Mouse (Mus musculus) forebrain, embryonic 11.5 days (tissue): ENCODE data around the gene Capns2. TPM values are rescaled to one million over a fixed set of nuclear protein-coding genes. Genes with fewer than 3 reads are reported as not detected.

Source experiments
- ATAC-seq: fragments of 200-750 bp; cut with Nextera tagmentation; replicated peaks from 2 replicates; pipeline ENCODE4 v1.8.0; 2017; ENCODE audit warnings: moderate TSS enrichment; ENCODE audit not compliant: low FRiP score
- DNase-seq: peaks from one replicate; pipeline ENCODE4 v3.0.0-alpha.2; 2017; ENCODE audit warnings: low spot score
- H3K27ac ChIP-seq: fragments of 300-500 bp; sonication (generic); 2 replicates; pipeline ENCODE4 v1.5.1; 2014; ENCODE audit warnings: low read depth, low read length
- H3K27me3 ChIP-seq: fragments of 300-500 bp; sonication (generic); 2 replicates; pipeline ENCODE4 v1.6.1; 2014; ENCODE audit warnings: mild to moderate bottlenecking, low read length, mixed read lengths; ENCODE audit not compliant: control insufficient read depth, insufficient read depth
- H3K36me3 ChIP-seq: fragments of 300-500 bp; sonication (generic); 2 replicates; pipeline ENCODE4 v1.6.1; 2014; ENCODE audit warnings: mild to moderate bottlenecking, low read length, moderate library complexity, mixed read lengths; ENCODE audit not compliant: control insufficient read depth, insufficient read depth
- H3K4me1 ChIP-seq: fragments of 300-500 bp; sonication (generic); replicated peaks from 2 replicates; pipeline ENCODE4 v1.6.1; 2014; ENCODE audit warnings: low read length, mixed read lengths; ENCODE audit not compliant: control insufficient read depth, insufficient read depth
- H3K4me2 ChIP-seq: fragments of 300-500 bp; sonication (generic); 2 replicates; pipeline ENCODE4 v1.6.1; 2014; ENCODE audit warnings: low read depth, mild to moderate bottlenecking, low read length, moderate library complexity, mixed read lengths; ENCODE audit not compliant: severe bottlenecking
- H3K4me3 ChIP-seq: fragments of 300-500 bp; sonication (generic); 2 replicates; pipeline ENCODE4 v1.5.1; 2014; ENCODE audit warnings: low read depth, low read length
- H3K9ac ChIP-seq: fragments of 300-500 bp; sonication (generic); 2 replicates; pipeline ENCODE4 v1.6.1; 2014; ENCODE audit warnings: low read length
- H3K9me3 ChIP-seq: fragments of 300-500 bp; sonication (generic); 2 replicates; pipeline ENCODE4 v1.6.1; 2016; ENCODE audit warnings: low read length, mixed read lengths; ENCODE audit not compliant: control insufficient read depth
- WGBS: fragments of 180-500 bp; shearing (Covaris S2); extraction: QIAGEN DNeasy Blood & Tissue Kit; methylation state at CpG from one replicate; pipeline ENCODE4 v1.1.7; 2014; 5-methylcytosine and 5-hydroxymethylcytosine counted together
- microRNA-seq: library from miRNA; unstranded; fragments of <30 nt; microRNA quantifications from one replicate; pipeline ENCODE4, GENCODE M21; 2016; ENCODE audit not compliant: insufficient number of aligned reads
- polyA plus RNA-seq: library from polyadenylated mRNA; unstranded; fragments of >200 nt; fragmentation: Nextera tagmentation; extraction: Ambion mirVana; gene quantifications from 2 replicates; pipeline ENCODE4 v1.2.1, GENCODE M21; 2014

The Capns2 gene
- polyA plus RNA-seq, 1 experiment from 2014 or later, result not detected

DNA sequence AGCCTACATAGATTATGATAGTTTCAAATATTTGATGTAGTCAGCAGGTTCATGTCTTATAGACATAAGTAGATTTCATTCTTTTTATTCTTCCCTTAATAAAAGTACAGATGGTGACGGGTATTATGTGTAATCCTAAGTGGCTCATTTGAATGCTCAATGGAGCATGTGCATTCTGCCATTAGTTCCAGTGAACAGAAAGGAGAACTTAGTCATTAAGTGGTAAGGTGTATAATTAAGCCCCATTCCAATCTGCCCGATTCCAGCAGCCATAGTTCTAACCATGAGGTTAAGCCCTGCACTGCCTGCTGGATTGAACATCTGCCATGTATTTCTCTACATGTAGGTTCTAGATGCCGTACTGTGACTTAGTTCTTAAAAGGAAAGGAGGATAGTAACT, 20.6 kb downstream of the Capns2 start:
- Histone ChIP-seq H3K9me3 (no peaks in the 10 kb centered on the region), H3K4me1 (no peaks in the 10 kb centered on the region), H3K4me2 (no peak overlapping the region), H3K27me3 (no peaks in the 10 kb centered on the region), H3K27ac (no peak overlapping the region), H3K4me3 (no peak overlapping the region), H3K36me3 (no peaks in the 10 kb centered on the region), H3K9ac (no peak overlapping the region)
- DNase-seq (no peak), ATAC-seq (no peak)
- 68% methylated on average over 3 of the region's 3 CpGs for WGBS

DNA sequence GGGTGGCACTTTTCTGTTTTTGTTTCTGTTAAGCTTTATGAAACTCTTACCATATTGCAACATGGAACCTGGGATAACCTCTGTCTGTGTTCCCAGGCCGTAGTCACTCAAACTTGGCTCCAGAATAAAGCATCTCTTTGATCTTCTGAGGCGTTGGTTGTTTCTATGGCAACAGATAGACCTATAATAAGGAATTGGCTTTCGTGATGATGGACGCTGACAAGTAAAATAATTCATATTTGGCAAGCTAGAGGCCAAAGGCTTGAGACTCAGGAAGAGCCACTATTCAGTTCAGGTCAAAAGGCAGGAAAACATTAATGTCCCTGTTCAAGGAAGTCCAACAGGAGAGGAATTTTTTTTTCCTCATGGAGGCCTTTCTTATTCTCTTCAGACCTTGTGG, 27.8 kb downstream of the Capns2 start:
- H3K4me3 ChIP-seq, result no peak overlapping the region
- H3K4me1 ChIP-seq, result no peaks in the 10 kb centered on the region
- H3K36me3 ChIP-seq, result no peaks in the 10 kb centered on the region
- no peak overlapping the region for H3K9ac ChIP-seq
- DNase-seq (no peak), ATAC-seq (no peak)
- WGBS, result 82% methylated on average over 4 of the region's 4 CpGs
- H3K4me2 ChIP-seq, result no peak overlapping the region
- H3K27ac ChIP-seq, result no peak overlapping the region
- no peaks in the 10 kb centered on the region for H3K9me3 ChIP-seq
- H3K27me3 ChIP-seq, result no peaks in the 10 kb centered on the region

DNA sequence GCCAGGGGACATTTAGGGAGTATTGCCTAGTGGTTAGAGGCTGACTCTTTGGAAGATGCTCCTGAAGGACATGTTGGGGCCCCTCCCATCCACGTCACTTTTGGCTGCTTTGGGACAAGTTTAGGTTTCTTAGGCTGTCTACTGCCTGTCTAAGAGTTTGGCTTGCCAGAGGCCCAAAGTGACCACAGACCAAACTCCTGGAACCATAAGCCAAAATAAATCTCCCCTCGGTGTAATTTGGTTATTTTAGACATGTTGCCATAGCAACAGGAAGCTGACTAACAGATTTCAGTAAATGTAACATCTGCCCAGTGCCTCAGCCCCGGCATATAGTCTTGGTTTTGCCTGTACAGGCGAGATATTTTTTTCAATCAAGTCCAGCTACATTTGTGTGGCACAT, 36.8 kb downstream of the Capns2 start:
- Histone ChIP-seq H3K4me2 (no peak overlapping the region), H3K27ac (no peak overlapping the region), H3K9ac (no peak overlapping the region), H3K4me3 (no peak overlapping the region), H3K4me1 (no peaks in the 10 kb centered on the region), H3K27me3 (no peaks in the 10 kb centered on the region), H3K9me3 (no peaks in the 10 kb centered on the region), H3K36me3 (no peaks in the 10 kb centered on the region)
- 84% methylated on average over 4 of the region's 4 CpGs for WGBS
- DNase-seq (no peak), ATAC-seq (no peak)

DNA sequence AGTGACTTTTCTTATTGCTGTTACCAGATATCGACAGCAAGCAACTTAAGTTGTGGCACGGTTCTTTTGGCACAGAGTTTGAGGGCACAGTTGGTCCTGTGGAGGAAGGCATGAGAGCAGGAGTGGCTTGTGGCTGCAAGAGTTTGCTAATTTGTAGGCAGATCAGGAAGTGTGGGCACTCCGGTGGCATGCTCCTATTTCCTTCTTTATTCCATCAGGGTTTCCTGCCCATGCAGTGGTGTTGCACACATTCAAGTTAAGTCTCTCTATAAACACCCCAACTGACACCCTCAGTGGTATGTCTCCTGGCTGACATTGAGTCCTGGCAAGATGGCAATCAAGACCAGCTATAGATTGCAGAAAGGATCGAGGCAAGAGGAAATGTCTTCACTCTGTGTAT, 47.9 kb downstream of the Capns2 start:
- DNase-seq (no peak), ATAC-seq (no peak)
- 85% methylated on average over 4 of the region's 4 CpGs for WGBS
- H3K4me2 ChIP-seq, result no peak overlapping the region
- no peak overlapping the region for H3K27ac ChIP-seq
- no peak overlapping the region for H3K9ac ChIP-seq
- no peak overlapping the region for H3K4me3 ChIP-seq
- H3K36me3 ChIP-seq, result no peaks in the 10 kb centered on the region
- no peaks in the 10 kb centered on the region for H3K4me1 ChIP-seq
- no peaks in the 10 kb centered on the region for H3K27me3 ChIP-seq
- H3K9me3 ChIP-seq, result no peaks in the 10 kb centered on the region

DNA sequence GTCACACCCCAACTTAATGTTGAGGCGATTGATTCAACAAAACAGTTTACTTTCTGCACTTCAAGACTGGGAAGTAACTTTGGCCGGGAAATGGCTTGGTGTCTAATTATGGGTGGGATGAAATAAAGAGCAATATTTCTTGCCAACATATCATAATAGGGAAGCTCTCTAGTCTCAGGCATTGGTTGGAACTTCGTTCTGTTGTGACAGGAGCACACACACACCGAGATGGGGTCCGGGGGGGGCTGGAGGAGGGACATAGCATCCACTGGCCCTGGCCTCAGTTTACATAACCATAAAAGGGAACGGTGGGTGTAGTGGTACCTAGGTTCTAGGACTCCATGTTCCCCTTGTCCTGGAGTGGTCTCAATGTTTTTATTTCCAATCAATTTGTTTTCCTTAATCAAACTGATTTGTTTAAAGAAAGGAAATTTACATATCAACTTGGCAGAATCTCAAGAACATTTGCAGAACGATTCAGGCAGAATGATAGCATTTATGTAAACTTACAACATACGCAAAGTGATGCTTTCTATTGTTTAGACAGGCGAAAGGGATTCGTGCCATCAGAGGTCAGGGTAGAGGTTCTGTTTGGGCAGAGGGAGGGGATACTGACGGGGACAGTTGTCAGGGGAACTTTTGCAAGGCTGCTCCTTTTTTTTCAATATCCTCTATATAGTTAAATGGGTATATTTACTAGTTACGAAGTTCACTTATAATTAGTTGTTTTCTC, 49.6 kb downstream of the Capns2 start:
- H3K4me3 ChIP-seq, result no peak overlapping the region
- 82% methylated on average over 12 of the region's 12 CpGs for WGBS
- H3K9me3 ChIP-seq, result no peaks in the 10 kb centered on the region
- no peak overlapping the region for H3K4me2 ChIP-seq
- DNase-seq, result no peak
- H3K27ac ChIP-seq, result no peak overlapping the region
- ATAC-seq, result no peak
- no peaks in the 10 kb centered on the region for H3K27me3 ChIP-seq
- H3K9ac ChIP-seq, result no peak overlapping the region
- no peaks in the 10 kb centered on the region for H3K4me1 ChIP-seq
- no peaks in the 10 kb centered on the region for H3K36me3 ChIP-seq

Small RNAs within 50 kb of the gene (microRNA-seq; reads per million reads assigned to microRNA genes)
- gene Gm22151, result not detected

Other genes with a start within 250 kb of the Capns2 start
- 0.15 and 0.36 TPM in 2 replicates for gene Irx6, start 227.1 kb upstream of the Capns2 start, polyA plus RNA-seq
- 40.4 and 43.9 TPM in 2 replicates for gene Mmp2, start 74.1 kb upstream of the Capns2 start, polyA plus RNA-seq
- gene Lpcat2, start 46.1 kb upstream of the Capns2 start, polyA plus RNA-seq, result 3.2 and 3.9 TPM in 2 replicates
- not detected in 2 replicates for gene Slc6a2, start 58.7 kb downstream of the Capns2 start, polyA plus RNA-seq
- not detected in 2 replicates for gene Ces1a, start 146.8 kb downstream of the Capns2 start, polyA plus RNA-seq
- gene Ces1b, start 178.6 kb downstream of the Capns2 start, polyA plus RNA-seq, result not detected in 2 replicates
- not detected in 2 replicates for gene Ces1c, start 229.9 kb downstream of the Capns2 start, polyA plus RNA-seq